Mouse (Mus musculus): ENCODE measurements around the gene Atrn.

The Atrn gene

DNA sequence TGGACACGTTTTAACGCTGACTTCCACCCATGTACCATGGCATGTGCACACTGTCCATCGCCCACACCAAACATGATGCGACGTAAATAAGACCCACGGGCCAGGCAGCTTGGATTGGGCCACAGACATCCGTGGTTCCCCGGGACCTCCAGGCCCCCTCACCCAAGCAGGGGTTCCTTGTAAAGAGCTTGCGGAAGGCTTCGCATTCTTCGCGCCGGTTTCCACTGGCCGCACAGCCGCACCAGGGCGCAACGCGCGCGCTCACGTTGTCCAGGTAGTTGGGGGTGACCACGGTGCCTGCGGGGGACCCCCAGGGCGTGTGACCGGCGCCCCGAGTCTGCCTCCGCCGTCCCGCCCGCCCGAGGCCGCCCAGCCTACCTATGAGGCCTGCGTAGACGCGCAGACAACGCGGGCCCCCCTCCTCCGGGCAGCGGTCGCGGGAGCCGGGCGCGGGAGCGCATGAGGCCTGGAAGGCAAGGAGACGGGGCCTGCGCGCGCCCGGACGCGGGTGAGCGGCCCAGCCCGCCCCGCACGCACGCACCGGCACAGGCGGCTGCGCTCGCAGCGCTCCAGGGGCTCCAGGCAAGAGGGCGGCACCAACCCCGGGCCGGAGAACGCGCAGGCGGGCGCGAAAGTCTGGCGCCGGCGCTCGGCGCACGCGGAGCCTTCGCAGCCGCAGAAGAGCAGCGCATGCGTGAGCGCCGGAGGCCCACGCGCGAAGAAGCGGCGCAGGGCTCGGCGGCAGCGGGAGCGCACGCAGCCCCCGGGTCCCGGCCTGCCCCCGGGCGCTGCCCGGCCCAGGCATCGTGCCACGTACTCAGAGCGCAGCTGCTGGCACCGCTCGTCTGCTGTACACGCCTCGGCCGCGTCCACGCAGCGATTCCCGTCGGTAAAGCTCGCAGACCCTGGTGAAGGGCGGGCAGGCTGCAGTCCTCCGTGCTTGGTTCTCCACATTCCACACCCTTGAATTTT, 134.8 kb downstream of the Atrn start:
- DNase-seq, result no peak

DNA sequence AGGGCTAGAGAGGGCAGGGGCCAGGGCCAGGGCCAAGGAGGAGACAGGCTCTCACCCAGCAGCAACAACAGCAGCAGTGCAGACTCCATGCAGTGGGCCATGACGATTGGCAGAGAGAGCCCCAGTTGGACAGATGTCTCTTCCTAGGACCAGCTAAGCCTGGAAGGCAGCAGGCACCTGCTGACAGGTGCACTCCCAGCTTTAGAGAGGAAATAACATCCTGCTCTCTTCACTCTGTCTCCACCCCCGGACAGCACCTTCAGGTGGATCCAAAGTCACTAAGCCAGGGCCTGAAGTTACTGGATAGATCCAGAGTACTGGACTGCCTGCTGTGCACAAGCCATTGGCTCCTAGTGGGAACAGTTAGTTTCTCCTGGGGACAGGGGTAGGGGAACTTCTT, 136.7 kb downstream of the Atrn start, which contains the start of gene Gfra4:
Gfra4 (minus strand) TSS at position 101 of the 400 bp plus-strand sequence.
- no peak for DNase-seq

DNA sequence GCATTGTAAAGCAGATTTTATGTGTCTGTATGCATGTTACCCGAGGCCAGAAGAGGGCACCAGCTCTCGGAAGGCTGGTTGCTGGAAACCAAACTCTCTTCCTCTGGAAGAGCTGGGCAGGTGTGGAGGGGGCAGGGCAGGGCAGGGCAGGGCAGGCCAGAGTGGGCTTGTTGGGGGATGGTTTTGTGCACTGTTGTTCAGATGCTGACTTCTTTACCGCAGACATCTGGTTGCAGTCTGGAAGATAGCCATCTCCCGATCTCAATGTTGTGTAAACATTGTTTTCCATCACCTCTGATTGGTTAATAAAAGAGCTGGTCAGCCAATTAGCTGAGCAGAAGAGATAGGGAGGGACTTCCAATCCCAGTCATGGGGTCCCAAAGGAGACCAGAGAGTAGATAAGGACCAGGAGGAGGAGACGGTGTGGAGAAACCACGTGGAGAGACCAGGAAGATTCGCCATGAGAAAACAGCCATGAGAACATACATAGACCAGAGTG, 138.1 kb downstream of the Atrn start:
- DNase-seq, result no peak

DNA sequence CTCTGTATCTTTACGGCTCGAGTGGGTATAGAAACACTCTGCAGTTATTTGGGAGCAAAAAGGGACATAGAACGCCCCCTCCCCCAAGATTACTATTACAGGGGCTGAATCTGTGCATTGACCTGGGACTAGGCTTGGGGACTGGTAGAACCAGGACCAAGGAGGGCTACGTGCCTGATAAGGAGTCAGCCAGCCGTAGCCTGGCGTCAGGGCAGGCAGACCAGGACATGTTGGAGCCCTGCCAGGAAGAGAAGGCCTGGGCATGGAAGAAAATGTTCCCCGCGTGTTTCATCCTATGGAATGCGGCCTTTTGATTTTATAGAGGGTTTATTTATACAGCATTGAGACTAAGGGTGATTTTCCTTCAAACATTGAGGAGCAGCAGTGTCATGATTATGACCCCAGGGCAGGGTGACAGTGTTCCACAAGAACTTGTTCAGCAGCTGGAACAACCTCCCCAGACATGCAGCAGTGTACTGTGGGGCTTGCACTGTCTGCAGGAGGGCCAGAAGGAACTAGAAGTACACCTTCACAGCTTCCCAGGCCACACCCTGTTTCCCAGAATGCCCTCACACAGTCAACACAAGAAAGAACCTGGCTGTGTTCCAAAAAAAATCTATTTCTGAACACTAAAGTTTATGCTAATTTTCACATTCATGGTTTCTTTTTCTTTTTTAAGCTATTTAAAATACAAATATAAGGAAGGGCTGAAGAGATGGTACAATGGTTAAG, 138.9 kb downstream of the Atrn start:
- no peak for DNase-seq

DNA sequence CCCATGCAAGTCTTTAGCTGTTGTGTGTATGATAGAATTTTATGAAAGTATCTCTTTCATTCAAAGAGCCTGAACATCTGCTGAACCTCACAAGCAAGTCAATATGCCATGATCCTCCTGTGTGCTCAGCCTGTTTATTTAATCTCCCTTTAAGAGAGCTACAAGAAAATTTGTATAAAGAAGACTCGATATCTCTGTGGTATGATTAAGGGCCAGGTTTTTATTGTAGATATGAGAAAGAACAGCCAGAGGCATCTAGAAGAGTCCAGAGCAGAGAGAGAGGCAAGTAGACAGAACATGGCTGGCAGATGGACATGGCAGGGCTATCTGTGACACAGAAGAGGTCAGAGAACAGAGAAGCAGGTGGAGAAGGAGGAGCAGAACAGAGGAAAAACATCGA, 139.7 kb downstream of the Atrn start:
- no peak for DNase-seq

DNA sequence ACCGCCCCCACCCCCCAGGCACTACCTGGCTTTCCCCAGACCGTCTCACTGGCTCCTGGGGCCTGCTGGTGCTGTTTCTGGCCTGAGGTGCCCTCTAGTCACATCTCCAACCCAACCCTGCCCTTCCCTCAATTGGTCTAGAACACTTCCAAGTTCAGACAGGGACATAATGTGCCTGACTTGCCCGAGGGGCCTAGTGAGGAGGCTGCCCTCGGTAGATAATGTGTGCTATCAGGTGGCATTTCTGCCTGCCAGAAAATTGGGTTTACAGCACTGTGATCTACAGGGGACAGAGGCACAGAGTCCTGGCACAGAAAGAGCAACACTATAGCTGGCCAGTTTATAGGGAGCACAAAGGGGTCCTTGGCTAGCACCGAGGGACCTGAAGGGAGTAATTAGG, 145.7 kb downstream of the Atrn start:
- DNase-seq, result no peak

DNA sequence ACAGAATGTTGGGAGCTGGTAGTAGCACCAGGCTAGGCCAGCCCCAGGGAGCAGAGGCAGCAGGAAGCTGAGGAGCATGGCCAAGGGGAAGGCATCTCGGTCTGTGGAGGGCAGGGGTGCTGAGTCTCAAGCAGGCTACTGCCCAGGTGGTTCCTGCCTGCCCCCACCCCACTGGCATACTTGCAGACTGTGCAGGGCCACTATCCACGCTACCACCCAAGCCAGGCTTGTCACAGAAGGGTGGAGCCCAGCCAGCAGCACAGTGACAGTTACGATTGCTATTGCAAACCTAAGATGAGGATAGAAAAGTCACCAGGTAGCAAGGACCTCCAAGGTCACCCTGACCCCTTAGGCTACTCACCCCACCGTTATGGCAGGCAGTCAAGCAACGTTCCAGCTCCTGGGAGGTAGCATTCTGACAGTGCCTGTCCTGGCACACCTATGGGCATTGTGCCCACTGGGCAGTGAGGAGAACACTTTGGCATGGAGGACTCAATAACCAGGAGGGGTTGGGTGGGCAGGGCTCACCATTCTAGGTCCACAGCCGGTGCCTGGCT, 146.6 kb downstream of the Atrn start:
- DNase-seq, result no peak

DNA sequence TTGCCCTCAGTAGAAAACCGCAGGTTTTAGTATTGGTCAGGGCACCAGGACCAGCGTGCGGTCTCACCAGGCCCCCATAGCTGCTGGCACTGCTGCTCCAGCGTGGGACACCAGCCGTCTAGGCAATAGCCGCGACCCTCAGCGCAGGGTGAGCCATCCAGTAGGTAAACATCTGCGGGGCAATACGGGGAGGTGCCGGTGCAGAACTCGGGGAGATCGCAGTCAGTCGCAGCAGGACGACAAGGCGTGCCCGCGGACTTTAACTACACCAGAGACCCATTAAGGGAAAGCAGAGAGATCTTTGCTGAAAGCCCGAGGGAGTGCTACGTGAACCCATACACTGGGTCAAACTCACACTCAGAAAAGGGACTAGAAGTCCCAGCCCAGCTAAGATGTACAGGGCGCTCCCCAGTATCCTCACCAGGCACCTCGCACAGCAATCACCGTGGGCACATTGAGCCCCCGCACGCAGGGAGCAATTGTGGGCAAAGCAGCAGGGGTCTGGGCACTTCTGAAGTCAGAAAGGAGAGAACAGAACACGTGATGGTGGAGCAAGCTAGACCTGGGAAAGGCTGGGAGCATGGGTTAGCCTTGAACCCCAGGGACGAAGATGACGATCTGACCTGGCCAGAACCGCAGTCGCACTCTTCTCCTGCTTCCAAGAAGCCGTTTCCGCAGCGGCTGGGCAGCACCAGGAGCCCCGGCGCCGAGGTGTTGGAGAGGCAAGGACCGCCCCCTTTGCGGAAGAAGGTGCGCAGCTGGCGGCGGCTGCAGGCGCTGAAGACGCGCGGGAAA, 147.8 kb downstream of the Atrn start:
- DNase-seq, result peak; percentile 34

DNA sequence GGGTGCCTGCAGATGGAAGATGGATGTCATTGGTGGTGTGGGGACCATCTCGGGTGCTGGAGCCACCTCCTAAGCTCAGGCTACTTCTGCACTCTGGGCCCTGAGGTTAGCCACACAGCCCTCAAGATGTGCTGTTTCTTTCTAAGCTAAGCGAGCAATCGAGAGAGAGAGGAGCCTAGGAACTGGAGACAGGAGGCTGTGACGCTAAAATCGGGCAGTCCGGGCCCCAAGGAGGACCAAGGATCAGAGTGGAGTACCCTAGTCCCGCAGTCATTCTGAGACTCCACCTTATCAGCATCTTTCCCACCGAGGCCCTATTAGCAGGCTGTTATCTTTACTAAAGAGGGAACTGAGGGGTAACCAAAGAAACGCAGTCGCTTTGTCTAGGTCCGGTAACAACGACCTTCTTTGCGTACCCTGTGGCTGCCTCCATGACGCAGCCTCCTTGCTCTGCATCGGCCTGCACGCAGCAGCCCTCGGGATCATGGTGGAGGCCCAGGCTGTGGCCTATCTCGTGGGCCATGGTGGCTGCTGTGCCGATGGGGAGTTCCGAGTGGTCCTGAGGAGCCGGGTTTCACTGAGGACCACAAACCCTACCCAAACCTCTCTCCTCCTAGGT, 148.5 kb downstream of the Atrn start:
- DNase-seq, result no peak

DNA sequence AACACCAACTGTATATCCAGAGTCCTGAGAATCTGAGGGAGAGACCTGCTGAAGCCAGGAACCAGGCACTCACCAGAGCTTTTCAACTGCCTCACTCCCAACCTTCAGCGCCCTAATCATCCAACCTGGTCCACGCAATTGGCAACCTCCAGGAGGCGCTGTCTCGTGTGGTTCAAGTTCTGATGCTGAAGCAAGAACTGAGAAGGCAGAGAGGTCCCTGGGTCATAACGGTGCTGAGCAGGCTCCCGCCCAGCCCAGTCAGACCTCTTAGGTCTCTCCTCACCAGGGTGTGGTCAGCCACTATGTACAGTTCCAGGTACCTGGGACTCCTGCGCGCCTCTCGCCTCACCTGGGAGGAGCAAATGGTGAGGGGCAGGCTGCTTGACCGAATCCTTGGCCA, 149.3 kb downstream of the Atrn start:
- peak; percentile 54 for DNase-seq

DNA sequence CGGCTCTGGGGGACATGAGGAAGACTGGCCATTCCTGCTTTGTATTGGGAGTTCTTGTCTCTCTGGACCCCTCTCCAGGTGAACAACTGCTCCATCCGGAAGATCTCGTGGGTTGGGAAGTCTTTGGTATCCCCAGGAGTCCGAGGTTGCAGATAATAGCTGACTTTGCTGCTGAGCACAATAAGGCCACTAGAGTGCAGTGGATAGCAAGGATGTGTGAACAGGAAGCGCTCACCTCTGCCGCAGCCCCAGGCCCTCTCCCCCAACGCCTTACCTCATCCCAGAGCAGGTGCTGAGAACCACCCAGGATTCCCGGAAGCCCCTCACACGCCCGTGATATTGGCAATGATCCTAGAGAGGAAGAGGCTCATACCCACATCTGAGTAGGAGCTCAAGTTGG, 149.9 kb downstream of the Atrn start:
- peak; percentile 29 for DNase-seq

DNA sequence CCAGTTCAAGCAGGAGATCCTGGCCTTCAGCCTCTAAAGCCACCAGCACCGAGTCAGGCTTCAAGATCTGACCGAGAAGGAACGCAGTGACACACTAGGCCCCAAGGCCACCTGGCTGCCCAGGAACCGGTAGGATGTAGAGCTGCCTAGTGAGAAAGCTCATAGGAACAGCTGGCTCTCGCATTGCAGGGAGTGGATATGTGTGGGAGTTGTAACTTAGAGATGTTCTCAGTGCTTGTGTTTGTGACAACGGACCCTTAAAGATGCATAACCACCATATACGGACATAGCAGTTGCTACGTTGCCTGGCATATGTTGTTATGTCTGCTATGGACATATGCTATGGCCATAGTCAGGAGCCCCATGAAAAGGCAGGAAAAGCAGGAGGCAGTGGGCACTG, 152.4 kb downstream of the Atrn start:
- DNase-seq, result no peak

DNA sequence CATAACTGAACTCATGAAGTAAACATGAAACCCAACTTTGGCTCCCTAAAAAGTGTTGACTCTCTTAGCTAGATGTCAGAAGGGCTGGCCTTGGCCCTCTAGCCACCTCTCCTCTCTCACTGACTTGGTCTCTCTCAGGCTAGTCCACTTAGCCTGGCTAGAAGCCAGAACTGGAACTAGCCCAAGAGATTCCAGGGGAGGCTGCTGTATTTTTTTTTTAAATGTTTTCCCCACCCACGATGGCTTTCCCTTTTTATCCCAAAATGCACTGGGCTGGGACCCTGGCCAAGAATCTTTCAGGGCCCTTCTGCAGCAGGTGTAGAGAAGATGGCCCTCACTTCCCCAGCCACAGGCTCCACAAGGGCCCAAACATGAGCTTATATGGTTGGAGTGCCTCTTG, 153.1 kb downstream of the Atrn start:
- no peak for DNase-seq

DNA sequence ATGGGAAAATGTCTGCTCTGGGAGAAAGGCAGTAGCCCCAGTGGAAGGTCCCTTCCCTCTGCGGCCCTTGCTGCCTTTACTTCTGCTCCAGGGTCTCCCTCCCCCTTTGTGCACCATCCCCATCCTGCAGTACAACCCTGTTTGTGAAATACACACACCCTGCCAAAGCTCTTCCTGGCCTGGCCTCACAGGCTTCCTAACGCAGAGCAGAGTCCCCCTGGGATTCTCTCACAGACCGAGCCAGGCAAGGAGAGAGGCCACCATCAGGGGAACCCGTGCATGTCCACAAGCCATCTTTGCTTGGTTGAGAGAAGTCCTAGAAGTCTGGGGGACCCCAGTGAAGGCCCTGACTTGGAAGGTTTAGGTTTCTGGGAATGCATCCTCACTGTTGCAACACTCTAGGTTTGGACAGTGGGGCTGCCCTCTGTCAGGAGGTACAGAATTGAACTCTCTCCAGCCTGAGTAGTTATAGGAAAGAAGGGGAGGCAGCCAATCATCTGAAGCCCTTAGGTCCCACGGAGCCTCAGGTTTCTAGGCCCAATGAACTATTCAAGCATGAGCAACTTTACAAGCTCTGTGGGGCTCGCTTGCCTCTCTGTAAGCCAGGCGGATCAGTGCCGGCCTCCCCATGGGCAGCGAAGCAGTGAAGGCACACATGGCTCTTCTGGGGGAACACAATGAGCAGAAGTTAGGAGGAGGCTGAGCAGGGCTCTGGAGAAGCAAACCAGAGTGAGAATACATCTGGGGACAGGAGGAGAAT, 153.7 kb downstream of the Atrn start:
- DNase-seq, result no peak

DNA sequence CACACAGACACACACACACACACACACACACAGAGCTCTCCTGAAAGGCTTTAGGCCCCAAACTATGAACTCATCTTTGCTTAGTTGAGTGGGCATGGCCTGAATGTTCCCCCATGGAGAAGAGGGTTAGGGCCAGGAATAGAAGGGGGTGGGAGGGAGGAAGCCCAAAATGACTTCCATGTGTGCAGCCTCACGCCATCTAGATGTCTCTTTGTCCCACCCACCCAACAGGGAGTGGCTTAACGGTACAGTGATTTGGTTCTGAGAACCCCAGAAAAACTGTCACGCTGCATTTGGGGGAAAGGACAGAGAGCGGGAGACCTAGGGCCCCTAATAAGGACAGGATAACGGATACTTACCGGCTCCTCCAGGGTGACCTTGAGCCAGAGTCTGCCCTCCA, 154.5 kb downstream of the Atrn start:
- DNase-seq, result no peak

DNA sequence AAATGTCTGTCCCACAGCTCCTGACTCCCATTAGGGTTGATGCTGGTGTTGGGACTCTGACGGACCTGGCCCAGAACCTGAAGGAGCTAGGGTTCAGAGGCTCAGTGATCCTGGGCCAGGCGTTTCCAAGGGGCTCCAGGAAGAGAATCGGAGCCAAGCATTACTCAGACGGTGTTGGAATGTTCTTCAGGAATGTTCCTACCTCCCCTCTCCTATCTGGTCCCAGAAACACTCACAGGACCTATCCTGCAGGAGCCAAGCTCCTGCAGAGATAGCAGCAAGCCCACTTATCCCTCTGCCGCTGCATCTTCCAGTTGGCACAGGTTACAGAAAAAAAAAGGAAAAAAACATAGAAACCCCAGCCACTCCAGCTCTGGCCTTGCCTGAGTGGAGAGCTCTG, 155.3 kb downstream of the Atrn start:
- DNase-seq, result no peak

DNA sequence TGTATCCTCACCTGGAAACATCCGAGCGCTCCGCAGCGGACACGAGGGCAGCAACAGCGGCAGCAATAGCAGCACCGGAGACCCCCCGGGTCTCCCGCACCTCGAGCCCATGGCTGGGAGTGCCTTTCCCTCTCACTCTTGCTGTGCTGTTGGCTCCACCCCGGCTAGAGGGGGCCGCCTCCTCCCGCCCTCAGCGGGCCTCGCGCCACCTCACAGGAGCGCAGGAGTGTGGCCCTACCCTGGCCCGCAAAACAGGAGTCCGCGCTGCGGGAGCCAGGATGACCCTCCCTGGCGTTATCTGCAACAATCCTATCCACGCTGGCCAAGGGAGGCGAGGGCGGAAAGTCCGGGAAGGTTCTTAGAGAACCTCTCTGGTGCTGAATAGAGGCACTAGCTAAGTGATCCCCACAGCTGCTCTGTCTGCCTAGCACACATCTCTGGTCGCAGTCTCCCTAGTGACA, 157.1 kb downstream of the Atrn start, which contains the start of gene Adam33:
Adam33 (minus strand) TSS at position 411 of the 461 bp plus-strand sequence.
- no peak for DNase-seq

DNA sequence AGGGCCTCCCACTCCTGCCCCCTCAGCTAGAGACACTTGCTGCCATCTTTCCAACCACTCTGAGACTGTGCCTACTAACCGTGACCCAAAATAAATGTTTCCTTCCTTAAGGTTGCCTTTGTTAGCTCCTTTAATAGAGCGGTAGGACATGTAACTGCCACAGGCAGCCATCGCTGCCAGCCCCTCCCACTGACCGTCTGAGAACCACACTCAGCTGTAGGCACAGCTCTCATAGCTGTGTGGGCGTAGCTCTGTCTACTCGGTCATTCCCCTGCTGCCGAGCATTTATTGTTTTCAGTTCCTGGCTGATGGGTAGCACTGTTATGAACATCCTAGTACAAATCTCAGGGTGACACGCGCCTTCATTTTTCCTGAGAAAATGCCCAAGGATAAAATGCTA, 160.0 kb downstream of the Atrn start:
- DNase-seq, result no peak

DNA sequence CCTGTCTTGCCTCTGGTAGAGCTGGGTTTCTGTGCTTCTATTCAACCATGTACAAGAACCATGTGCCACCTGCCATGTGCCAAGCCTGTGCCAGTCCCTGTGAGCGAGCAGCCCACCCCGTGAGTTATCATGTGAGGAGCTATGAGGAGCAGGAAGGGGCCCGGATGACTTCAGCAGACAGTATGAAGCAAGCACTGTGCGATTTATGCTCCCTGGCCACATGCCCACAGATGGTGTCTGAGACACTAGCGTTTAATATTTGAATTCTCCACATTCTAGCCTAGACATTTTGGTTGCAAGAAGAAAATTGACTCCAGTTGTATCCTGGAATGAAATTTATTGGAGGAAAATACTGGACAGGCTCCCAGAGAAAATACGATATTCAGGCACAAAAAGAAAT, 161.2 kb downstream of the Atrn start:
- no peak for DNase-seq

DNA sequence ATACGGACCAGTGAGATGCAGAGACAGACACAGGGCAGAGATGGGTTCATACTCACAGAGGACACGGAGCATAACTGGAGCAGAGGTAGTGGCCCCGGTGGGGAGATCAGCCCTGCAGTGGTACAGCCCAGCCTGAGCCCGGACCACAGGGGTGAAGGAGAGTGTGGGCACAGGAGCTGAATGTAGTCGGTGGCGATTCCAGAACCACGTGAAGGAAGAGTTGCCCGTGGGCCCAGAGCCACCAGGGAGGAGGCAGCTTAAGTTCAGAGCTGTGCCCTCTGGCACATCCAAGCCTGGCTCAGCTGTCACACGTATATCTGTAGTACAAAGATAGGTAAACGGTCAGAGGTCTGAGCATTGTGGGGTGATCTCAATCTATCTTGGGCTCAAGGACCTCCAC, 166.2 kb downstream of the Atrn start:
- DNase-seq, result no peak

All from thymus, postnatal 25 days (tissue).